Mouse (Mus musculus): Measurements from ENCODE around the gene Thsd4.
"Not testable (repeated sequence)": the region's sequence is repeated elsewhere in the genome, so short reads cannot be mapped to it uniquely, and the experiment has no call there.

The Thsd4 gene

DNA sequence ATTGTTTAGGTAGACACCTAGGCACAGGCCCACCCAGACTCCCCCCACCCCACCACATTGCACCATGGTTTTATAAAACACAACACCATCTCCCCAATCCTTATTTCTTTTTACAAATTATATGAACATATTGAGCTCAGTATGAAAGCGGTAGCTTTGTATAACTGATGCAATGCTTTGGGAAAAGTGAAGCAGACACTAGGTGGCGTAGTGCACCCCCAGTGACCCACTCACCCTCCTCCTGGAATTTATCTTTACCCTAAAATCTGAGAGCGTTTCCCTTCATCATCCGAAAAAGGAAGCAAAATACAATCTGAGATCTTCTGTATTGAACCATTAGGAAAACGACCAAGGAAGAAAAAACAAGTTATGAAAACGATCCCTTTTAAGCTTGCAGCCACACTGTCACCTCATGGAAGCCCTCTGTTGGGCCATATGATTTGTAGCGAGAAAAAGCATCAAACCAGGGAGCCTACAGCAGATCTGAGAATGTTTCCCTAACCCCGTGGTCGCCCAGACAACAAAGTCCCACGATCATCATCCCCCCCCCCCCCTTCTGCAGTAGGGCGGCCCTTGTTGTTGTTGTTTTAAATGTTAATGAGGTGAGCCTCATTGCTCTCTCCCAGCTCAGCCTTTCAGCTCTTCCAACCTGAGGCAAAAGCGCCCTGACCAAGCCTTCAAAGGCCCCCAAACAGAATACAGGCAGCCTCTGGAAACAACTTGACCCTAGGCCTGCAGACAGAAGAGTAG is 246.3 kb downstream of the Thsd4 start:
- in situ Hi-C loops (cut with MboI; ENCODE audit: unreplicated experiment in 2 of 2) = no loop called here

DNA sequence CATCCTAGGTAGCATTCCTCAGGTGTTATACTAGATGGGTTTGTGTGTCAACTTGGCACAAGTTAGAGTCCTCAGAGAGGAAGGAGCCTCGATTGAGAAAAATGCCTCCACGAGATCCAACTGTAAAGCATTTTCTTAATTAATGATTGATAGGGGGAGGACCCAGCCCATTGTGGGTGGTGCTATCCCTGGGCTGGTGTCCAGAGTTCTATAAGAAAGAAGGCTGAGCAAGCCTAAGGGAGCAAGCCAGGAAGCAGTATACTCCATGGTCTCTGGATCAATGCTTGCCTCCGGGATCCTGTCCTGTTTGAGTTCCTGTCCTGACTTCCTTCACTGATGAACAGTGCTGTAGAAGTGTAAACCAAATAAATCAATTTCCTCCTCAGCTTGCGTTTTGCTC is 247.3 kb downstream of the Thsd4 start:
- in situ Hi-C loops (cut with MboI; ENCODE audit: unreplicated experiment in 2 of 2) = no loop called here

DNA sequence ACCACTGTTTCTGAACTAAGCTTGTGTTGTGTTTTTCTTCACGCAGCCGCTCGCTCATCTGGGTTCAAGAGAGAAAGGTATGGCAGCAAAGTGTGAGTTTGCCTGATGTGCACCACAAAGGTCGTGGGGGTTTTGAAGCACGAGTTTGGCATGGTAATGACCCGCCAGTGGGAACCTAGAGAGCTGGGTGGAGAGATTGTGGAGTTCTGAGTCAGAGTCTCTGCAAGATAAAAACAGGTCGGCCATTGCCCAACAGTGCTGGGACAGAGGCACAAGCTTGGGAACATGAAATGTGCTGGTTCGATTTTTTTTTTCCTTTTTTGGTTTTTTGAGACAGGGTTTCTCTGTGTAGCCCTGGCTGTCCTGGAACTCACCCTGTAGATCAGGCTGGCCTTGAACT is 249.5 kb downstream of the Thsd4 start:
- in situ Hi-C loops (cut with MboI; ENCODE audit: unreplicated experiment in 2 of 2) = not testable (repeated sequence)

DNA sequence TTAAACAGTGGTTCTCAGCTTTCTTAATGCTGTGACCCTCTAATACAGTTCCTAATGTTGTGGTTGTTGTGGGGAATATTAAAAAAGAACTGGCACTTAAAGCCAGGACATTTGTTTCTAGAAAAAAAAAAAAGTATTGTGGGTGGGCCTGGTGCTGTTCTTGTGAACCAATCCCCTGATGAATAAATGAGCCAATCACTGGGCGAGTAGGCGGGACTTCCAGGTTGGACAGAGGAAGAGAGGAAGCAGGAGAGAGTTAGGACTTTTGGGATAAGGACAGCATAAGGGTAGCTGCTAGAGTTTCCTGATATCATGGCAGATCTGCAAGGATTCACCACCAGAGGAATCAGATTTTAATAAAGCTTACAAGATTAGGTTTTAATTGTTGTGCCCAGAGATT is 249.9 kb downstream of the Thsd4 start:
- in situ Hi-C loops (cut with MboI; ENCODE audit: unreplicated experiment in 2 of 2) = no loop called here

DNA sequence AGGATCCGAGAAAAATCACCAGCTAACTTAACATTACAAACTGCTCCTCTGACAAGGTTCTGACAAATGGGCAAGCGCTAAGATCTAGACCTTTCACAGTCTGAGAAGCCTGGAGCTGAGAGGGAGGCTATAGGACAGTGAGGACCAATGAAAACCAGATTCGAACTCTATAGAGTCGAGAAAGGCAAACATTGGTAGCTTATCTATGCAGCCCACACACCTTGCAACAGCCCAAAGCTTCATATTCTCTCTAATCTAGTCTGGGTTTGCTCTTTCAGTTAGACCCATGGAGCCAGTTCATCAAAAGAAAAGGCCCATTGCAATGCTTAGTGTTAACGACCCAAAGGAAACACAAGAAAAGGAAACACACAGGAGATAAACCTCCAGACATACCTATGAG is 252.0 kb downstream of the Thsd4 start:
- in situ Hi-C loops (cut with MboI; ENCODE audit: unreplicated experiment in 2 of 2) = no loop called here

DNA sequence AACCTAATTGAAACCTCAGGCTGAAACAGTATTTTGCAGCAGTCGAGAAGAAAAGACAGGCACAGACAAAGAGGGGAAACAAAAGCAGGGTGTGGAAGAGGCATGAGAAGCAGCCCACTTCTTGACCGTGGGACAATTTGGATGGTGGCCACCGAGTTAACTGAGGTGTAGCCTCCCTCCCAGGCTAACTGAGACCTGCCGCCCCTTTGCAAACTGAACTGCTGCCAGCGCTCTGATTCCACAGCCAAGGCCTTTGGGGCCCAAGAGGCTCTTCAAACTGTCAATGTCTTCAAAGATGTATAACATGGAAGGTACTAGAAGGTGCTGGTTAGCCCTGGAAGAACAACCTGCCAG is 254.6 kb downstream of the Thsd4 start:
- in situ Hi-C loops (cut with MboI; ENCODE audit: unreplicated experiment in 2 of 2) = no loop called here

DNA sequence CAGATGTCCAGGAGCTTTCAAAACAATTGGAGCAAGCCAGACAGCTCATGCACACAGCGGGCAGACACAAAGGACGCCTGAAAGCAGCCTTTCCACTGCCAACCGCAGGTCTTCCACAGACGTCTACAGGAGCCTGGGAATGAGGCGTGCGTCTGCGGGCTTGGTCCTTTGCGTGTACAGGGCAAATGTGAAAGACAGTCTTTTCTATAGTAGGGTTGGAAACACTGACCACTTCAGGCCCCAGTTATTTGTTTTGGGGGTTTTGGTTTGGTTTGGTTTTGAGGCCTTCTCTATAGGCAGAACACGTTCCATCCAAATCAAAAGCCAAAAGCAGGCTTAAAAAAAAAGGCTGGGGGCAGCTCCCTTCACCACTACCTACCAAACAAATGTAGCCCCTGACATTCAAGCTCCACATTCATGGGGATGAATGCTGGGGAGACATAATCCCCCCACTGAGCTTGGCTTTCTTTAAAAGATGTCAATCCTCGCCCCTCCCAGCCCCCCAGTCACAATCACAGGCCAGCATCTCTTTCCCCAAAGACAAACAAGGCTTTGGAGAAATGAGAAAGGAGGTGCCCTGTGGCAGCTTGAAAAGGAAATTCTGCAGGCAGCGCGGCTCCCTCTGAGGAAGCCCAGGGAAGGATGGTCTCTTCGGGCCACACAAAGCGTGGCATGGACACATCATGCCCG is 255.1 kb downstream of the Thsd4 start:
- in situ Hi-C loops (cut with MboI; ENCODE audit: unreplicated experiment in 2 of 2) = no loop called here

DNA sequence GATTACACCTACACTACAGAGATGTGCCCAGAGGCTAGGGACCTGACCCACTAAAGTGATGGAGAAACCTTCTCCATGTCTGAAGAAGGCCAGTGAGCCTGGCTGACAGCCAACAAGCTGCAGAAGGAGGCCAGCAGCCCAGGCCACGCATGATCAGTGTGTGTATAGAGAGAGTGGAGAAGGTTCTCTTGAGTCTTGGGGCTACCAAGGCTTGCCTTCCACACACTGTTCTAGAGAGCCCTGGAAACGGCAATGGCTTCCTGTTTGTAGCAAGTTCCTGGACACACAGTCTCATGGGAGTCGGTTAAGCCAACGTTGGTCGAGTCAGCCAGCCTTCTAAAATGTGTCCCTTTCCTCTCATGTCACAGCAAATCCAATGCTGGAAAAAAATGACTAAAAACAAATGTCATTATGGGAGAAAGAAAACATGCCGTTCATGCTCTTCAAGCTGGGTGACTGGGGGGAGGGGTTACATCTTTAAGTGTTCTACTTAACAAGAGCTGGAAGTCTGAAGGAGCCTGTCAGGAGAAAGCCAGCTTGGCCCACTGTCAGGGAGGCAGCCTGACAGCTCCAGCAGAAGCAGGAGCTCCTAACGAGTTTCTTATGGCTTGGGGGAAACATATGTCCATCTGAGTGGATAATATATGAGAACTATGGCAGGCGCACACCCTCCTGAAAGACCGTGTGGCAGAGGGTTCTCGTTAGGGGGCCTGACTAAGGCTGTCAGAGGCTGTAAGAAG is 257.1 kb downstream of the Thsd4 start:
- in situ Hi-C loops (cut with MboI; ENCODE audit: unreplicated experiment in 2 of 2) = no loop called here

DNA sequence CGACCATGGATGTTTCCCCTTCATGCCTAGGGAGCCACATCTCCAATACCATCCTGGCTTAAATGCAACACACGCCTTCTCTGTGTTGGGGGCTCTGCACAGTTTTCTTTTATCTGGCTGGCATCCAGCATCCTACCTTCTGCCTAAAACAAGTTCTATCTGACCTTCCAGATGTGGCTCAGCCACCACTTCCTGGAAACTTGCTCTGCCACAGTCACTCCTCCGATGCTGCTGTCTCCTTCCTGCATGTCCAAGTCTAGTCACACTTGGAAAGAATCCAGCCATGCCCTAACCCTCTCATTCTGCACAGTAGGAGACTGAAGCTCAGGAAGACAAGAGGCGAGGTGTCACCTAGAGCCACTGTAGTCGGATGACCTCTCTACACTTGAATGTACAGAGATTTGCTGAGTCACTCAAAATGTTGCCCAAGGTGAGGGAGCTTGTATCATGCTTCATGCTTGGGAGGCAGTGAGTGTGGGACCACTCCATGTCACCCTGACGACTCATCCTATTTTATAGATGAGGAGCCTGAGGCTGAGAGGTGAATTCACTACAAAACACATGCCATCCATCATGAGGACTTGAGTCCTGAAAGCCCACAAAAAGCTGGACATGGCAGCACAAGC is 259.2 kb downstream of the Thsd4 start:
- in situ Hi-C loops (cut with MboI; ENCODE audit: unreplicated experiment in 2 of 2) = no loop called here

DNA sequence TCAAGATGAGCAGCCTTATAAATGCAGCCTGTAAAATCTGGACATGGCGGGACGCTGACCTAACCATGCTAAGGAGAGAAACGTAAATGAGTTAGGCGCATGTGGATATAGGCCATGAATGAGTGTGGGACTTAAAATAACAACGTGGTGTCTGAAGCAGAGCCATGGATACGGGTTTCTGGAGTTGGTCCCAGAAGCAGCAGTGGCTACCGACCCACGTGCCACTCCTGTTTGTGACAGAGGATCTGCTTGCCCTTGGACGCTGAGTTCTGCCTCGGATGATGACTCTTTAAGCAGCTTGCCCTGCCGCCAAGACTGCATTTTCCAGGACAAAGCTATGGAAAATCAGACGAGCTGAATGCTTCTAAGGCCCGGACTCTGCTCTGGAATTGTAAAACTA is 262.2 kb downstream of the Thsd4 start:
- in situ Hi-C loops (cut with MboI; ENCODE audit: unreplicated experiment in 2 of 2) = no loop called here

DNA sequence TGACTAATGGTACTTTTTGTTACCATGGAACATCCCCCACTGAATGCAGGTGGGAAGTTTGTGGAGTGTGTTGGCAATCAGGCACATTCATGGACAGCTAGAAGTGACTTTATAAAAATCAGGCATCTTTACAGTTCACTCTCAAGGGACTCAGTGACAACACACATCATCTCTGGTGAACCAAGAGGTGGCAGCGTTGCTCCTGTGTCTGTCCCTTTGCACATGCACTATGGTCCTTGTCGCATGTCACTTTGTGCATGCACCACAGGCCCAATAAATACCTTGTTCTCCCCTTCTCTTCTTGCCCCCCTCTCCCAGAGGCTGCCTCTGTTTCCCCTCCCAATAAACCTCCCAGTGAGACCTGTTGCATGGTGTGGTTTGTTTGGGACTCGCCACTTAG is 270.1 kb downstream of the Thsd4 start:
- in situ Hi-C loops (cut with MboI; ENCODE audit: unreplicated experiment in 2 of 2) = no loop called here

DNA sequence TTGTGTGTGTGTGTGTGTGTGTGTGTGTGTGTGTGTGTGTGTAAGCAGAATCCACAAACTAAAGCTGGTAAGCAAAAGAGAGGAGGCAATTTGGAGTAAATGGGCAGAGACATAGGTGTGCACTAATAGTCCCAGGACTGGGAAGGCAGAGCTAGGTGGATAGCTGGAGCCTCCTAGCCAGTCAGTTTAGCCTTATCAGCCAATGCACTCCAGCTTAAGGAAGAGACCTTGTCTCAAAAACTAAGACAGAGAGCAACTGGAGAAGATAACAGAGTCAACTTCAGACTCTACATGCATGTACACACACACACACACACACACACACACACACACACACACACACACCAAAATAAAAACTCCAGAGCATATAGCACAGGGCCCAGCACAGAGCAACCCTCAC is 271.4 kb downstream of the Thsd4 start:
- in situ Hi-C loops (cut with MboI; ENCODE audit: unreplicated experiment in 2 of 2) = no loop called here

DNA sequence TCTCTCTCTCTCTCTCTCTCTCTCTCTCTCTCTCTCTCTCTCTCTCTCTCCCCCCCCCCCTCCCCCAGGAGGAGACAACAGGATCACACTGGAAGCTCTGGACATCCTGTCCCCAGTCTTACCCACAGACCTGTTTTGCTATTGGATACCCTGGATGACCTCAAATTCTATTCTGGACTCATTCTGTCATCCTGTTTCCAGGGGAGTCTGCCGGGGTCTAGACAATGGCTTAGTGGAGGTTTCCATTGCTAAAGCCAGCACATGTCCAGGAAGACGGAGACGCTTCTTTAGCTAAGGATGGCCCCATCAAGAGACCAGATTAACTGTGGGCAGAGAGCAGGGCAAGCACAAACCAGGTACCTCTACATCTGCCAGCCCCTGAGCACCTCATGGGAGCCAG is 273.8 kb downstream of the Thsd4 start:
- in situ Hi-C loops (cut with MboI; ENCODE audit: unreplicated experiment in 2 of 2) = loop anchor here (5.0 to 25.0 kb wide), 6 partner anchors 609 to 1997 kb away; no protein-coding TSS in a partner anchor

DNA sequence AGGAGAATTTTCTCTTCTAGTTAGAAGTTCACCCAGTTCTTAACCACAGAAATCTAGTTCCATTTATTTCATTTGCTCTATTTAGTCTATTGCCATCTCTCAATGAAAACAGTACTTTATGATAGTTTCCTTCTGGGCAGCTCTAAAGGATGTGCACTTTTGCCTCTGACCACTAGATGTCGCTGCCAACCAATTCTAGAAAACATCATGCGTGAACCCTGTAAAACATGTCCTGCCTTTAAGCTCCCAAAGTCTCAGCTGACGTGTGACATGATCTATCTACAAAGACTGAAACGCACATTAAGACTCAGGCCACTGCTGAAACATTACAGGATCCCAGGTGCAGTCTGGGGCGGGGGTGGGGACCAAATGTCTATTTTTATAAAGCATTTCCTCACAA is 276.9 kb downstream of the Thsd4 start:
- in situ Hi-C loops (cut with MboI; ENCODE audit: unreplicated experiment in 2 of 2) = loop anchor here (5.0 to 25.0 kb wide), 6 partner anchors 612 to 2000 kb away; no protein-coding TSS in a partner anchor

DNA sequence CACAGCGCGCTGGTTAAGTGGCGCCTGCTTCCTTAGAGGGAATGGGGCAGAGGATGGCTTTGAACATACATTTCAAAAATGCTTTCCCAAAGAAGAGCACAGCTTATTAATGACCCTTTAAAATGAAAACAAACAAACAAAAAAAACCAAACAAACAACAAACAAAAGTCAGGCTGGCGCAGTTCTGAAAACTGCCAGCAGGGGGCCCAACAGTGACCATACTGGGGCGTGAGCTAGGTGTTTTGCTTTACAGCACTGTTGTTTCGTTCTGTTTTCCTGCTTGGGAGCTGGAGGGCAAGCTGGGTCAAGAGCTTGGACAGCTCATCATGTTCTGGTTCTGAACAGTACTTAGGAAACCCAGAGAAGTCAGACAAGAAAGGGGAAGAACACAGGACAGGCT is 278.3 kb downstream of the Thsd4 start:
- in situ Hi-C loops (cut with MboI; ENCODE audit: unreplicated experiment in 2 of 2) = loop anchor here (10.0 to 25.0 kb wide), 3 partner anchors 619 to 2001 kb away; no protein-coding TSS in a partner anchor

DNA sequence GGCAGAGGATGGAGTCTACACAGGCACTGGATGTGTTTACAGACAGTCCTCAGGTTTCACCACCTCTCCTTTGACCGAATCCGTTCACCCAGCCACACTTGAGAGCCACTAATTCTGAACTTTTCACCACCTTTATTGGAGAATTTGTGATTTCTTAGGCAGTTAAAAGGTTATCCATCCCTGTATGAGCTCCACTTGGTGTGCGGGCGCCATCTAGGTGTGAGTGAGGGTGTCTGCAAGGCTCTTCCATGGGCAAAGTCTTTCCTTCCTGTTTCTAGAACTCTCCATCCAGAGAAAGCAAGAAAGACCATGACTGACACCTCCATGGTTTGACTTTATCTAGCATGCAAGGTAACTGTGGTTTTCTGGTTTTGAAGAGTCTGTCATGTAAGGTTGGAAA is 284.2 kb downstream of the Thsd4 start:
- in situ Hi-C loops (cut with MboI; ENCODE audit: unreplicated experiment in 2 of 2) = loop anchor here in 1 of 2 experiments (25.0 kb wide), 1 partner anchor 625 kb away; no protein-coding TSS in a partner anchor

DNA sequence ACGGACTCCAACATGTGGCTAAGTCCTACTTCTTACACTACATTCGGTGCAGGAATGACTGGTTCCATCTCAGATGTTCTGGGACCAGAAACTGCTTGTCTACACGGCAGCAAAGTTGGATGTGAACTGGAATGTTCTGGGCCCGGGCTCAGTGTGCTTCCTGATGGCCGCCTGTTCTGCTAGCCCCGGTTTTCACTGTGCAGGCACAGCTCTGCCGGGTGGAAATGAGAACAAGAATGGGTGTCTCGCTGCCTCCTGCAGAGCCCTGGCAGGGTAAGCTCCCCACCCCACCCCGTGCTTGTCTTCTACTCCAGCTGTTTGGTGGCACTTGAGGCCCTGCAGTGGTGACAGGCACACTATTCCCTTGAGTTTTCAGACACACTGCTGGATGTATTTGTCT is 285.7 kb downstream of the Thsd4 start:
- in situ Hi-C loops (cut with MboI; ENCODE audit: unreplicated experiment in 2 of 2) = loop anchor here in 1 of 2 experiments (25.0 kb wide), 1 partner anchor 626 kb away; no protein-coding TSS in a partner anchor

DNA sequence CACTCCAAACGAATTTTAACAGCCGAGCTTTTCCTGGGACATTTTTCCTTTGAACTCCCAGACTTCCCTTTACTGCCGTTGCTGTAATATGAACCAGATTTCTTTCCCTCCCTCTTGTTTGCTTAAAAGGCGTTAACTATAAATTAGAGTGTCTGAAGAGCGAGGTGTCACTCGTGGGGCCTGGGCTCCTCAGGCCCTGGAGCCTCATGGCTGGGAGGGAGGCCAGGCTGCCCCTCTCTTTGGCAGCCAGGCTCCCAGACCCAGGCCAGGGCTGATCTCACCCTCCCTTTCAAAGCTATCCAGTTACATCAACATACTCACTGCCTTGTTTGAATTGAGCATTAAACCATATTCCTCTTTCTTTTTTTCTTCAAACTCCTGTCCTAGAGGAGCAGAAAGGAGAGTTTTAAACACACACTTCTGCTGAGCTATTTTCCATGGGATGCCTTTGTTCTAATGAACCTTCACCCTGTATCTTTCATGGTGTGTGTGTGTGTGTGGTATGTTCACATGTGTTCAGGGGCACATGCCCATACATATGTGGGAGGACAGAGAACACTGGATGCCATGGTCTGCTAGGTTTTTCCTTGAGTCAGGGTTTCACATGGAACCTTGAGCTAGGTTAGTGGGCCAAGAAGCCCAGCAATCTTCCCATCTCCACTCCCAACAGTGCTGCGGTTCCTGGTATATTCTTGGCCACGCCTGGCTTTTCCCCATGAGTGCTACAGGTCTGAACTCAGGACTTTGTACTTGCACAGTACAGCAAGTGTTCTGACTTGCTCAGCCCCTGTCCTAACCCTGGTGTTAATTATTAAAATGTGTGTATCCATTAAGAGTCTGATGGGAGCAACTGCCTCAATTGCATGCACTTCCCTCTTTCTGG is 287.4 kb downstream of the Thsd4 start:
- in situ Hi-C loops (cut with MboI; ENCODE audit: unreplicated experiment in 2 of 2) = loop anchor here in 1 of 2 experiments (25.0 kb wide), 1 partner anchor 628 kb away; no protein-coding TSS in a partner anchor

DNA sequence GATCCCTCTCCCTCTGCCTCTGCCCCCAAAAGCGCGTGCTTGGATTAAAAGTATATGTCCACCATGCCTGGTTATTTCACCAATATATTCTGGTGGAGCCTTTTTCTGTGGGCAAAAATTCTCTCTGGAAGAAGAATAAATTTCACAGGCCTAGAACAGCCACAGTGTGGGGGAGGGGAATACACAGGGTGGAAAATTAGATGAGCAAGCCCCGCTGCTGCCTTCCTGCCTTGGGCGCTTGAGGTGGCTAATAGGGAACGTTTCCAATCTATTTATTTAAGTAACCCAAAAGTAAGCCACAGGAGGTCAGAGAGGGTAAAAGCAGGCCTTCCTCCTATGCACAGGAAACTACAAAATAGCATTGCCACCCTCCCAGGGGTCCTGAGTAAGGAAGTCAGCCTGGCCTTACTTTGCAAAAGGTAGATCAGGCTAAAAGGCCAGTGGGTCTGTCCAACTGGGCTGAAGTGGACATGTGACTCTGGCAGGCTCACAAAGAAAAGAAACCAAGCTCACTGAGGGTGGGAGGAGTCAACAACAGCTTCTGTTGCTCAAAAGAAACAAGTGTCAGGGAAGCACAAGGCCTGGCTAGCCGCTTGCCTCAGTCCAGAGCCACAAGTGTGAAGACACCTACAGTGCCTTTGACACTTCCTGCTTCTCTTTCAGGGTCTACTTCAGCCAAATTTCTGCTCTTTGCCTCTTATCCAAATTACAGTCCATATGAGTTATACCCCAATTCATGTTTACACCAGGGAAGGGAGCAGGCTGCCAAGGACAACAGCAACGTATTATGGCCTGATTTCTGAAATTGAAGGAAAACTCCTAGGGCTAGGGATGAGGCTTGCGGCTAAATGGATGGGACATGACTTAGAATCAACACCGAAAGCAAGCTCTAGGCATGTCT is 289.6 kb downstream of the Thsd4 start:
- in situ Hi-C loops (cut with MboI; ENCODE audit: unreplicated experiment in 2 of 2) = loop anchor here in 1 of 2 experiments (25.0 kb wide), 1 partner anchor 630 kb away; no protein-coding TSS in a partner anchor
